Mouse (Mus musculus) right cerebral cortex, postnatal 4 days (tissue): ENCODE data around the gene Lhx9.

ENCODE experiments used
- DNase-seq: peaks from one replicate; pipeline ENCODE4 v3.0.0-alpha.2; 2022

Gene Lhx9

DNA sequence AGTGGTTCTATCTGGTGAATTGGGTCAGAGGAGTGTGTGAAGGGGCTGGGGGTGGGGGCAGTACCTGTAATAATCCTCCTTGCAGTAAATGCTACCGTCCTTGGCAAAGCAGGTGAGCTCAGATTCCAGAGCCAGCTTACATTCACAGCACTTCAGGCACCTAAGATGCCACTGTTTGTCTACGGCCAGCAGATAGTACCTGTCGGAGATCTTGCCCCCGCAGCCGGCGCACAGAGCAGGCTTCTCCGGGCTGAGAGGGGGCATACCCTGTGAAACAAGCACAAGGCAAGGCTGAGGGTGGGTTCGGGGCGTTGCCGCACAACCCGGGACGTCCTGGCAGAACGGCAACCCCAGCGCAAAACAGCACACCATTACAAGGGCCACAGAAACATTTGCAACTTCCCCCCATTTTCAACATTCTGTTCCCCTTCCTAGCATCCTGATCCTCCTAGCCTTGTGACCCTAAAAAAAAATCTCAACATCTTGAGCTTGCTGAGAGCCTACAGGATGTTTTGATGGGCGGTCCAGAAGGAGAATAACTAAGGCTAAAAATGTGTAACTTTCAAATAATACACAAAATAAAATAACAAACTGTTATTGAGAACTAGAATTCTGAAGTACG lies 8.5 kb downstream of the Lhx9 start:
- no peak for DNase-seq

DNA sequence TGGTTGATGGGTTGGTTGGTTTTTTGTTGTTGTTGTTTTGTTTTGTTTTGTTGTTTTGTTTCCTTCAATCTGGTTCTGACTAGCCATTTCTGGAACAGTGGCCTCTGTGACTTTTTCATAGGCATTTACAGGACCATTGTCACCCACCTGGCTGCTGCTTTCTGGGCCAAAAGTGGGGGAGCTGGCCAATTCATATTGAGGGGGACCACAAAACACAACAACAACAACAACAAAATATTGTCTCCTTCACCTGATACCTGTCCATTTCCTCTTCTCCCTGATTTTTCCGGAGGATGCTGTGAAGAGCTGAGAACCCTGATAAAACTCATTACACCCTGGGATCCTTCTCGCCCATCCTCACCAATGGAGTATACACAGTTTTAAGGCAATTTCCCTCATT lies 9.1 kb downstream of the Lhx9 start:
- DNase-seq: no peak

DNA sequence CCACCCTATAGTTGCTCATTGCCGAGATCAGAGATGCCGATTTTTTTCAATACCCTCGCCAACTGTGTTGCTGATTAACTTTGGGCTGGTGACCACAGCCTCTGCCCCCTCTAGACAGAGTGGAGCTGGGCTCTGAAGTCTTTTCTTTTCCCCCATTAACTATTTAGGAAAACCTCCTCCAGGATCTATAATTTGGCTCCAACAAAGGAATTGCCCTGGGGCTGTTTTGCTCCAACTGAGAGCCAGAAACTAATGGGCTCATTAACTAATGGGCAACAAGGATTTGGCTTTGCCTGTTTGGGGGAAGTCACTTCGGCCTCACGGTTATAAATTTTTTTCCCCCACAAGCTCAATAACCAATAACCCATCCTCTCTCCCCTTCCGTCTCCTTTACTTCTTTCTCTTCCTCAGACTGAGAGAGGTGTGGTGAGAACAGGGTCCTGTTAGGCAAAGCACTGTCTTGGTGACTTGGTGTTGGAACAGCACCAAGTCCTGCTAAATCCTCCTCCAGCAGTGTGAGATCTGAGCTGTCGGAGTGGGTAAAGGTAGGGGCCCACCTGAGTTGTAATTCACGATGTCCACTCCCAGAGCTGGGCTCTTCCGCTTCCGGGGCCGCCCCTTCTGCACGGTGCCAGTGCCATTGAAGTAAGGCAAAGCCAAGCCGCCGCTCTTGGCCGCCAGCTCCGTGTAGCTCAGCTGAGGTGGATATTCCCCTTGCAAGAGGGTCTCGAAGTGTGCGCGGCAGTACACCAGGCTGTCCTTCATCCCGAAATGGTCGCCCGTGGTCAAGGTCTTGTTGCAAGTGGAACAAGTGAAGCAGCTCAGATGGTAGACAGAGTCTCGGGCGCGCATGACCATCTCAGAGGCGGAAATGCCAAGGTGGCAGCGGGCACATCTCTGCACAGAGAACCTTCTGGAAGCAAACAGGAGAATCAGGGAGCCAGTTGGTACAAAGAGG lies 10.3 kb downstream of the Lhx9 start:
- DNase-seq: peak; percentile 29

DNA sequence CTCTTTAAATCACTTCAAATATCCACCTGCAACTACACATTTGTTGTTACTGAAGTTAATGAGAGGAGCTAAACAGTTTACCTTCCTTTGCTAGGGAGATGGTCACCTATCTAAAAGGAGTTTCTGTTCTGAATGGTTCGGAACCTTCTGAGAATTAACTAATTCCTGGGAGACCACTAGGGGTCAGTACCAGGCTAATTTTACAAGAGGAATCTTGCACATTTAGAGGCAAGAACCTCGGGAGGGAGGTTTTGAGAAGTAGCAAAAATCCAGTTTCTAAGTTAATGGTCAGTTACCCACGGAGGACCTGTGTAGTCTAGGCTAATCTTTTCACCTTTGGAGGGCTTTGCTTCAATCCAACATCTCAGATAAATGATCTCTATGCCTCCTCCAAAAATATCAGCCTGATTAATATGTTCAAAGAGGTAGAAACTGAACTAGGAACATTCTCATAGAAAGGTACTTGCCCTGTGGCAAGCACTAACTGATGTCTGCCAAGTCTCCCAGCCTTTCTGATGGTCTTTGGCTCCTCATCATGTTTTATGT lies 12.9 kb downstream of the Lhx9 start:
- no peak for DNase-seq

DNA sequence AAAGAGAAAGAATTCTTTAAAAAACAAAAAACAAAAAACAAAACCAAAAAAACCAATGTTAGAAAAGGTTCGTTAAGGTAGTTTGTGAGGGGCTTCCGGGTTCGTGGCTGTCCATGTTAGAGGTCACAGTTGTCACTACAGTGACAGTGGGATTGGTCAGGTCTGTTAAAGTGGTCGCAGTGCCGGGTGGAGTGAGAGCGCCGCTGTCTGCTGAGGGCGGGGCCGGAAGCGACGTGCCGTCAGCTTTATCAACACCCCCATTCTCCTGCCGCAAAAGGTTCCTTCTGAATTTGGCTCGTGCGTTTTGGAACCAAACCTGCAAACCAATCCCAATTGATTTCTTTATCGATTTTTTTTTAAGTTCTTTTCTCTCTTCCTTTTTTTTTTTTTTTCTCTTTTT lies 17.1 kb downstream of the Lhx9 start:
- DNase-seq: no peak

DNA sequence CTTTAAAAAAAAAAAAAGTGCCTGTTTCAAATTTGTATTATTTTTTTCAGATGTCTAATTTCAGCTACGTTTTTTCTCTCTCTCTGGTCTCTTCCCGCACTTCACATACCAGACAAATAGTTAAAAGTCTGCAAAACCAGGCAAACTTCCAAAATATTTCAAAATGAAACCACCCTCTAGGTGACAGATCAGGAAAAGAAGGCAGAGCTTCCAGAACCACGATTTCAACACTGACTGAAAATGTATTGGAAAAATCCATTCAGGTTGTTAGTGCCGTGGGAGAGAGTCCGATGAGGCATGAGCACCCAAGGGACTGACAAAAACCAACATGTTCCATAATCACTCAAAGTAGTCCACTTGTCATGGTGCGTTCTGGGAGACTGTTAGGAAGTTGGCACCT lies 21.5 kb downstream of the Lhx9 start:
- no peak for DNase-seq

DNA sequence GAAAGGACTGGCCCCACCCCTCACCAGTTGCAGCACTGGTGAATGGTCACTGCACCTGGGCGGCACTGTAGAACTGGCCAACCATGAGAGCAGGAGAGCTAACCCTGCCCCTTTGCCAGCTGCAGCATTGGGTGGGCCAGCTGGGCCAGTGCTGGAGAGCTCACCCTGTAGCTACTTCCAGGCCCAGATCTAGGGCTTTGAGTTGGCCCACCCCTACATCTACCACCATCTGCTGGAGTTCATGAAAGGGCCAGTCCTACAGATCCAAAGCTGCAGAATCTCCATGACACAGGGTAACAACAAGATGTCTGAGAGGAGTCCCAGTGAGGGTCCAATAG lies 25.4 kb downstream of the Lhx9 start:
- DNase-seq: no peak

DNA sequence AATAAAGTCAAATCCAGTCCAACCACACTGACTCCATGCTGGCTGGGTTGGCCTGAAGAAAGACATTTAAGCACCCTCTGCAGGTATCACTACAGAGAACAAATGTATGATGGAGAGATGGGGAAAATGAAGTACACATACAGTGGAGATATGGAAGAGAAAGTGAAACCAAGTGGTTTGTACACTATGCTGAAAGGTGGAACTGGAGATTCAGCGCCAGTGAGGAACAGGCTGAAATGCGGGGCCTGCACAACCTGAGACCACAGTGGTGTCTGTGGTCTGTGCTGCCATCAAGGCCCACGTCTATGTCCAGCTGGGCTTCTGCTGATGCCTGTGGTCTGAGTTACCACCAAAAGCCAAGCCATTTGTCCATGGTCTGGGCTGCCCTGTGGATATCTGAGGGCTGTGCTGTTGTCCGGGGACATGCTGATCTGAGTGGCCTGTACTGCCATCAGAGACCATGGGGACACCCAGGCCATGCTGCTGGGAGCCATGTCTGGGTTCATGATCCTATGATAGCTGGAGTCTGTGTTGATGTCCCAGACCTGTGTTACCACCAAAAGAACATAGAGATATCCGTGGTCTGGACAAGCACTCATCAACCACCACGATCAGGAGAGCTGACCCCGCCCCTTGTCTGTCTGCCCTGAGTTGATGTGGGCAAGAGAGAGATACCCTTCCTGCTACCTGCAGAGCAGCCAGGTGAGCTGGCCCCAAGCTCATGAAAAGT lies 26.0 kb downstream of the Lhx9 start:
- DNase-seq: no peak

DNA sequence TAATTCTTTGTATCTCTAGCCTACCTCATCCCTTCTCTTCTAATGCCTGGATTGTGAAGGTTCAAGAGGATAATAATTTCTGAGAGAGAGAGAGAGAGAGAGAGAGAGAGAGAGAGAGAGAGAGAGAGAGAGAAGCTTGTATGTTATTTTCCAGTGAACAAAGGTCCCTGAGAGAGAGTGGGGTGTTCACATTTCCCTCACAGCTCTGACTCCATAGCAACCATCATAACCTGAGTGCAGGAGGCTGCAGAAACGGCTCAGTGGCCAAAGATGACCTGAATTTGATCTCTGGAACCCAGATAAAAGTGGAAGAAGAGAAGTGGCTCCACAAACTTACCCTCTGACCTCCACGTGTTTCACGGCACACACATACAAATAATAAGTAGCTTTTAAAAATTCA lies 46.6 kb downstream of the Lhx9 start:
- no peak for DNase-seq

DNA sequence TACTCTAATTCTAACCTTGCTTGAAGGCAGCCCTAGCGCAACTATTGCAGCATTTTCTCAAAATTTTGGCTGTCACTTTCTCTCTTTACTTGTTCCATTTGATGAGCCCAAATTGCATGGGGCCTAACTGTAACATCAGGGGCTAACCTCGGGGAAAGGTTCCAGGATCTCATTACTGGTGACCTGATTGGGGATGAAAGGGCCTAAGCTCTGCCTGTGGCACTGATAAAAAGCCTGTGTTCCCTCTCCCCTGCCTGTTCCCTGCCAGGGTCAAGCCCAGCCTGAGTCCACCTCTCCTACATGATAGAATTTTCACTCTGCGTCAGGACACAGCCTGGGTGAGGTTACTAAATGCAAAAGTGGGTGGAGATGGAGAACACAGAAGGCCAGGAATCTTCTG lies 47.1 kb downstream of the Lhx9 start:
- no peak for DNase-seq

DNA sequence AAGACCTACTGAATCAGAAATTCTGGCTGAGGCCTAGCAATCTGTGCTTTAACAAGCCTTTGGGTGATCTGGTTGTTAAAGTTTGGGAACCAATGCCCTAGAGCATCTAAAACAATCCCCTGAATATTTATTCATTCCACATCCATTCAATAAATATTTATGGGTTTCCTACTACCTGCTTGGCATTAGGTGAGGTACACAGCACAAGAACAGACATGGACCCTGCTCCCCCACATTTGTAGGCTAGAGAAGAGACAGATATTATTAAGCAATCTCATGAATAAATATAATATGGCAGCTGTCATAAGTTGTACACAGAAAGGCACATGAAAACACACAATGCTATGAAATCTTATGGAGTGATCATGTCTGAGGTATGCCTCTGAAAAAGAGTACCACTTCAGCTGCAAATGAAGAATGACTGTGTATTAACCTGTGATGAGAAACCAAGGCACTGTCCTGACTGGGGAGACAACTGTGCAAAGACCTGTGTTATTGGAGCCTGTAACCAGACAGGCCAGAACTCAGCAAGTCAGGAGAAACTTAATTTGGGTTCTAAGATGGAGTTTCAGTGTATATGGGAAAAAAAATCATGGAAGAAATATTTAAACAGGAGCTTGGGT lies 48.6 kb downstream of the Lhx9 start:
- no peak for DNase-seq

DNA sequence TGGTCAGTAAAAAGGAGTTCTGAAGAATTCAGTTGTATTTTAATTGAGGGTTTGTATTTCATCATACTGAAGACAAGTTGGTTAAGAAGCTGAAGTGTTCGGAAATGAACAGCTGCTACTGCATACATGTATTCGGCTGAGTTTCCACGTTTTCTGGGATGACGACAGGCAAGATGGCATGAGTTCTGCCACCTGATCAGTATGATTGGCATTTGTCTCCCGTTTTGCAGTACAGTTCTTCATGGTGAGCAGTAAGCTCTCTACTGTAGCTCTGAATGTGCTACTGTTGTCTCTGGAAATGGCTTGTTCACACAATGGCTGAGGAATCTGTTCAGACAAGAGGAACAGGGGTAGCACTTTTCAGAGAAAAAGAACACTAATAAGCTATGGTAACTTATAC lies 50.3 kb downstream of the Lhx9 start:
- no peak for DNase-seq

DNA sequence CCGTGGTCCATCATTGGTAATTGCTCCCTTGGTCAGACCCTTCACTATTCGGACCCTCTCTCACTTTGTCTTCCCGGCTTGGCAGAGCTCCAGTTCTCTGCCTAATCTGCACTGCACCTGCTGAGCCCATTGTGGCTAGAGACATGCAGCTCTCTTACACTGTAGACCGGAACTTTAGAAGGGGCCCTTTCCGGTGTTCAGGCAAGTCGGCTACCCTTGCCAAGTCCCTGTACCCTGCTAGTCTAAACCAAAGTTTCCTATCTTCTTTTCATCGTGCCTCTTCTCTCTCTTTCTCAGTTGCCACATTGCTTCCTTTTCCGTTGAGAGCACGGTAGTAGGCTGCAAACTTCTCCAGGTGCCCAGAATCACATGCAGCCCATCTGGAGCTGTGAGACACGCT lies 62.5 kb downstream of the Lhx9 start:
- DNase-seq: no peak

DNA sequence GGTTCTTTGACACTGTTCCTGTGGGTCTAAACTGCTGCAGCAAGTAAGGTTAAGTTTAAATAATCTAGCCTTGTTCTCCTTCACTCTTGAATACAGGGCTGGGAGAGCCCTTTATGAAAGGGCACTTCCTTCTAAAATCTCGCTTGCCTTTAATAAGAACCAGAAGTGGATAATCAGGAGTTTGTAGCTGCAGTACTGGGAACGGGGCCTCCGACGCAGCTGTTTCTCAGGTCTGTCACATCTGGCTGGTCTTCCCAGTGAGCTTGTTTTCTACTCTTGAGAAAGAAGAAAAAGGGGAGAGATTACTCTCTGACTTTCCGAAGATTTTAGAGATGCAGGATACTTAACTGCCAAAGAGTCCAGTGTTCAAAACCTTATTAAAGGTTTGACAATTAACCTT lies 64.4 kb downstream of the Lhx9 start:
- DNase-seq: no peak
